Mouse (Mus musculus) thymus, adult 2 months (tissue): ENCODE measurements at regions not wholly inside any gene's neighbourhood (a gene's known extent, or its start where the extent isn't known, plus 50 kb on each side); places are given as distances from the start of the nearest gene placed in this dataset.

Experiments used
- CTCF ChIP-seq: fragments of 200-500 bp; IDR thresholded peaks from 2 replicates; pipeline ENCODE4 v1.5.1; 2012; ENCODE audit warnings: mild to moderate bottlenecking, control low read depth, low read length, moderate library complexity, borderline replicate concordance; ENCODE audit not compliant: control insufficient read depth, poor library complexity, insufficient read depth; ENCODE audit errors: extremely low read depth
- POLR2A ChIP-seq: fragments of 200-500 bp; IDR thresholded peaks from 2 replicates; pipeline ENCODE4 v1.6.1; 2012; ENCODE audit warnings: mild to moderate bottlenecking, low read length, control low read depth, moderate library complexity; ENCODE audit not compliant: control insufficient read depth, poor library complexity, insufficient read depth; ENCODE audit errors: extremely low read depth

GRCm38 (mm10) chr13:107540784-107541634 is 503.2 kb upstream of the Smim15 start:
- TF ChIP-seq CTCF, result no peak
- TF ChIP-seq POLR2A, result no peak
